Mouse (Mus musculus) G1E (cell line): ENCODE measurements around the gene Slc10a7. TPM values are rescaled to one million over a fixed set of nuclear protein-coding genes. Genes with fewer than 3 reads are reported as not detected.

Experiments used
- ATAC-seq: 2 replicates; pipeline ENCODE4 v1.8.0; 2016; ENCODE audit warnings: mild to moderate bottlenecking; ENCODE audit not compliant: insufficient number of reproducible peaks, poor library complexity, low FRiP score, severe bottlenecking; ENCODE audit errors: extremely low read depth
- DNase-seq: peaks from one replicate; pipeline ENCODE4 v3.0.0; 2012; ENCODE audit warnings: low spot score
- H3K27me3 ChIP-seq: 2 replicates; pipeline ENCODE4 v1.6.1; 2012; ENCODE audit warnings: mild to moderate bottlenecking, low read length, inconsistent platforms; ENCODE audit not compliant: insufficient read depth
- H3K36me3 ChIP-seq: replicated peaks from 2 replicates; pipeline ENCODE3; 2012; ENCODE audit warnings: mild to moderate bottlenecking, inconsistent platforms
- H3K4me1 ChIP-seq: 2 replicates; pipeline ENCODE4 v1.6.1; 2012; ENCODE audit warnings: low read depth, low read length, inconsistent platforms, mixed read lengths; ENCODE audit not compliant: insufficient read depth
- H3K4me3 ChIP-seq: 2 replicates; pipeline ENCODE4 v1.5.1; 2012; ENCODE audit warnings: low read depth, mild to moderate bottlenecking, inconsistent platforms, low read length, moderate library complexity, mixed read lengths
- H3K9me3 ChIP-seq: replicated peaks from 2 replicates; pipeline ENCODE4 v1.6.1; 2012; ENCODE audit warnings: inconsistent platforms
- CTCF ChIP-seq: IDR thresholded peaks from 2 replicates; pipeline ENCODE4 v1.5.1; 2012; ENCODE audit warnings: low read depth, low read length, inconsistent platforms, mixed read lengths
- GATA1 ChIP-seq: IDR thresholded peaks from 2 replicates; pipeline ENCODE4 v1.6.1; 2012; ENCODE audit warnings: borderline replicate concordance, low read length, inconsistent platforms, mixed read lengths
- GATA2 ChIP-seq: IDR thresholded peaks from 2 replicates; pipeline ENCODE4 v1.6.1; 2012; ENCODE audit warnings: low read depth, low read length, inconsistent platforms, borderline replicate concordance
- POLR2AphosphoS5 ChIP-seq: IDR thresholded peaks from 2 replicates; pipeline ENCODE4 v1.6.1; 2012; ENCODE audit warnings: low read depth, low read length, inconsistent platforms; ENCODE audit not compliant: insufficient replicate concordance
- TAL1 ChIP-seq: conservative IDR thresholded peaks from 2 replicates; pipeline ENCODE4 v1.6.1; 2012; ENCODE audit warnings: low read depth, low read length, inconsistent platforms, mixed read lengths
- polyA plus RNA-seq: library from polyadenylated mRNA; stranded (reverse); fragments of >175 nt; gene quantifications from 2 replicates; pipeline ENCODE4 v1.2.3, GENCODE M21; 2012
- total RNA-seq, 2 experiments: library from RNA; stranded (forward) in 1 of 2; stranded (reverse) in 1 of 2; fragments of 200-1000 nt in 1 of 2; fragments of >200 nt in 1 of 2; fragmentation: Nextera tagmentation in 1 of 2; gene quantifications; 2 replicates each; pipeline ENCODE4 v1.2.3; 2014 to 2017

The Slc10a7 gene
- total and polyA plus RNA-seq, 3 experiments: 9.0 to 39.1 (median 22.2) TPM

- H3K9me3 ChIP-seq: no peaks in the 10 kb centered on the region
- no peak for ATAC-seq
- peaks cover 67% of the 10 kb centered on the region for H3K36me3 ChIP-seq
- H3K4me3 ChIP-seq: no peak overlapping the region
- no peak for DNase-seq
- H3K27me3 ChIP-seq: no peaks in the 10 kb centered on the region
- peaks cover 5% of the 10 kb centered on the region for H3K4me1 ChIP-seq
- TF ChIP-seq GATA1 (no peak), POLR2AphosphoS5 (no peak), TAL1 (no peak), CTCF (no peak), GATA2 (no peak)
Measured at GRCm38 (mm10) chr8:78626632-78627031, 117.5 kb downstream of the Slc10a7 start.

GRCm38 (mm10) chr8:78627793-78628192 is 118.6 kb downstream of the Slc10a7 start:
- no peak overlapping the region for H3K4me3 ChIP-seq
- peaks cover 5% of the 10 kb centered on the region for H3K4me1 ChIP-seq
- no peak for ATAC-seq
- DNase-seq: no peak
- H3K27me3 ChIP-seq: no peaks in the 10 kb centered on the region
- peaks cover 67% of the 10 kb centered on the region for H3K36me3 ChIP-seq
- no peak for TF ChIP-seq TAL1
- no peak for TF ChIP-seq POLR2AphosphoS5
- no peak for TF ChIP-seq GATA1
- no peak for TF ChIP-seq CTCF
- no peak for TF ChIP-seq GATA2
- no peaks in the 10 kb centered on the region for H3K9me3 ChIP-seq

DNA sequence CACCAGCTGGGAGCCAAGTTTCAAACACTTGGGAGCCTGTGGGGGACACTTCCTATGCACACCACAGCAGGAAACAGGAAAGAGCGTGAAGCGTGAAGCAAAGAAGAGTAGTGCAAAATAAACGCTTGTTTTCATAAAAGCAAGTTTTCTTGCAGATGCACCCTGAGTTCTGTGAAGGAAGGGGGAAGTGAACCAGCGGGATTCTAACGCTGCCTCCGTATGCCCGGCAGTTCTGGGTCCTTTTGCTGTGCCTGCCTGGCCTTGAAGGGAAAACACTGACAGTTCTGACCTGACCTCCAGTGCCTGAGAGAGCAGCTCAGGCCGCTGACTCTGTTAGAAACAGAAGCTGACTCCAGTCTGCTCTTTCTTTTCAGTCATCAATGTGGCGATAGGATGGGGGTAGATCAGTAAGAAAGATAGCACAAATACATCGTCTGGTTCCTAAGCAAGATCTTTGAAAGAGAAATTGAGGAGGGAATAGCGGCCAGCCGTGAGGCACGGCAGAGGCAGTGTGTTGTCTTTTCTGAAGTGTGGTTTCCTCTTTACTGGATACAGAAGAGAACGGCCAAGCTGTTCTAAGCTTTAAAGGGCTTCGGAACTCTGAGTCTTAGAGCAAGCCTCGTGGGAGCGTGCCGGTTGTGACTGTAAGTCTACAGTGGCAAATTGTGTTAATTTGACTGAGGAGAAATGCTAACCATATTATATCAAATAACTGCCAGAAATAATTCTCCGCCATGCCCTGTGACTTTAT is 121.4 kb downstream of the Slc10a7 start:
- DNase-seq: no peak
- TF ChIP-seq GATA1 (no peak), TAL1 (no peak), CTCF (no peak), POLR2AphosphoS5 (no peak), GATA2 (no peak)
- H3K4me1 ChIP-seq: no peaks in the 10 kb centered on the region; the same call in 1 of the 2 replicates

DNA sequence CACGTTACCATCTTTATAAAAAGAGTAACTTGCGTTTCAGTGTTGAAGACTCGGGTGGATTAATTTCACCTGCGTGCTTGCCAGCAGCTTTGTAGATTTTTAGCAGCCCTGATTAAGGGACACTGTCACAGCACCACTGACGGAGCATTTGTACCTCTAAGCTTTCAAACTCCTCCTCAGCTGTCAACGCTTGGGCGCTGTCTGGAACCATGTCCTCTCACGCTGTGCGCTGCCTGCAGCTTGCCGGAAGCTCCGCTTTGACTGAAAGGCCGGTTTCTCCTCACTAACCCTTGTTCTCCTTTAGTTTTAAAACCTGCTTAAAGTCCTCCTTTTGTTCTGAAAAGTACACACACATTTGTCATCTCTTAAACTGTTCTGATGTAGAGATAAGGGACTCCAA is 123.9 kb downstream of the Slc10a7 start:
- no peak for TF ChIP-seq GATA2
- TF ChIP-seq GATA1: no peak
- TF ChIP-seq CTCF: no peak
- TF ChIP-seq POLR2AphosphoS5: no peak
- no peak for TF ChIP-seq TAL1
- ATAC-seq (no peak), DNase-seq (no peak)
- Histone ChIP-seq H3K9me3 (no peaks in the 10 kb centered on the region), H3K4me3 (no peak overlapping the region), H3K27me3 (no peaks in the 10 kb centered on the region), H3K4me1 (no peaks in the 10 kb centered on the region; the same call in 1 of the 2 replicates), H3K36me3 (peaks cover 66% of the 10 kb centered on the region)

More for the DNA sequence above, 121.4 kb downstream of the Slc10a7 start:
- Histone ChIP-seq H3K36me3 (peaks cover 70% of the 10 kb centered on the region), H3K27me3 (no peaks in the 10 kb centered on the region), H3K4me3 (no peak overlapping the region), H3K9me3 (no peaks in the 10 kb centered on the region)
- ATAC-seq: no peak

- TF ChIP-seq POLR2AphosphoS5 (no peak), CTCF (no peak), GATA2 (no peak), GATA1 (no peak), TAL1 (no peak)
- Histone ChIP-seq H3K27me3 (no peaks in the 10 kb centered on the region), H3K36me3 (peaks cover 58% of the 10 kb centered on the region), H3K4me3 (no peak overlapping the region), H3K4me1 (no peaks in the 10 kb centered on the region; the same call in 1 of the 2 replicates), H3K9me3 (no peaks in the 10 kb centered on the region)
- ATAC-seq (no peak), DNase-seq (no peak)
Measured at GRCm38 (mm10) chr8:78634018-78634417, 124.9 kb downstream of the Slc10a7 start.

DNA sequence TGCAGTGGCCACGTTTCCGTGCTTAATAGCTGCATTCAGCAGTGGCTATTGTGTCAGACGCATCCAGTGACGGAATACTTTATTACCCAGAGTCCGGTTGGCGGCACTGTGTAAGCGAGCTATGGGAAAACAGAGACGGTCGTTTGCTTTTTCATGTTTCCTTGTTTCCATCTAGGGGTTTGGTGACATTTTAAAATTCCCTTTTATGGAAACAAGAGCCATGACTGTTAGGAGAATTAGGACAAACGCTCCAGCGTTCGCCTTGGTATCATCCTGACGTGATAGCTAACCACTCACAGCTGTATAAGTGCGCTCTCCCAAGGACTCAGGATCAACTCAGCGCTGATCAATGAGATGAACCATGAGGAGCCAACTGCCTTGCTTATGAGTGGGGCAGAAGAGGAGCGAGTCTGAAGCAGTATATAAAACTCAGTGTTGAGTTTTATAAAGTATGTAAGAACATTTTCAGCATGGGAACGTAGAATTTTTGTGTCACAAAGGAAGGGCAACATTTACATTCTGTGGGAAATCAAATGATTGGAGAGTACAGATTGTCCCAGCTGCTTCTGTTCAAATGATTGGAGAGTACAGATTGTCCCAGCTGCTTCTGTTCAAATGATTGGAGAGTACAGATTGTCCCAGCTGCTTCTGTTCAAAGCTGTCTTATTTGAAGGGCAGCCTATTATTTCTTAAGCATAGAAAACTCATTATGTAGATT is 125.5 kb downstream of the Slc10a7 start:
- H3K9me3 ChIP-seq: no peaks in the 10 kb centered on the region
- peaks cover 52% of the 10 kb centered on the region for H3K36me3 ChIP-seq
- TF ChIP-seq GATA2 (no peak), POLR2AphosphoS5 (no peak)
- H3K4me1 ChIP-seq: no peaks in the 10 kb centered on the region; the same call in 1 of the 2 replicates
- H3K27me3 ChIP-seq: no peaks in the 10 kb centered on the region
- ATAC-seq (no peak), DNase-seq (no peak)
- H3K4me3 ChIP-seq: no peak overlapping the region
